In genomic region chr2:131055631-131056030, GRCm38 (mm10) we compare ENCODE assay signal across 8 mouse cellular contexts. TPM values are rescaled to one million over a fixed set of nuclear protein-coding genes. Genes with fewer than 3 reads are reported as not detected.
DNase-seq lines count a peak whose midpoint lies in the region; ATAC-seq and TF ChIP-seq lines count a peak whose summit lies in the region.

No protein-coding gene starts in this region.

- peak; percentile 51 for ATAC-seq in megakaryocyte-erythroid progenitor cell, adult 5-6 weeks (replicated peaks; ENCODE audit: low FRiP score, low TSS enrichment, poor library complexity, severe bottlenecking)

- H3K36me3 ChIP-seq in CH12.LX (replicated peaks in 1 of 2; ENCODE audit: control insufficient read depth in 1 of 2, insufficient read depth in 1 of 2, low read length in 1 of 2) = no peaks in the 10 kb centered on the region
- no peaks in the 10 kb centered on the region for H3K36me3 ChIP-seq in splenic B cell, adult 2 months (ENCODE audit: control insufficient read depth, insufficient read depth, low read length, poor library complexity, severe bottlenecking)

- TF ChIP-seq CTCF in CH12.LX (conservative IDR thresholded peaks at IDR 0.05 in 1 of 2, IDR thresholded peaks at IDR 0.05 in 1 of 2; ENCODE audit: low read depth in 2 of 2, low read length in 2 of 2) = peak; percentile 56 to 75

- TF ChIP-seq RAD21 in CH12.LX (IDR thresholded peaks at IDR 0.05; ENCODE audit: low read depth, low read length) = peak; percentile 39

- peak overlapping the region; percentile 17 for H3K4me2 ChIP-seq in CH12.LX (ENCODE audit: insufficient read depth, low read depth, poor library complexity, severe bottlenecking)

- H3K27ac ChIP-seq in CH12.LX (ENCODE audit: insufficient read depth, low read depth) = no peak overlapping the region

- no peak overlapping the region for H3K9ac ChIP-seq in CH12.LX (ENCODE audit: insufficient read depth, low read depth)

- no peaks in the 10 kb centered on the region for H3K9me3 ChIP-seq in CH12.LX (replicated peaks; ENCODE audit: low read length)

- H3K4me3 ChIP-seq in CH12.LX (replicated peaks in 1 of 3; ENCODE audit: low read depth in 2 of 3, low read length in 2 of 3, poor library complexity in 1 of 3) = no peak overlapping the region

- no peak for TF ChIP-seq POLR2A in CH12.LX (IDR thresholded peaks at IDR 0.05; ENCODE audit: low read depth, low read length)

- H3K27me3 ChIP-seq in CH12.LX (replicated peaks) = peaks cover 44% of the 10 kb centered on the region
- no peaks in the 10 kb centered on the region for H3K27me3 ChIP-seq in splenic B cell, adult 2 months (ENCODE audit: control insufficient read depth, insufficient read depth, low read length, poor library complexity, severe bottlenecking)

- peaks cover 18 to 41% of the 10 kb centered on the region in 2 experiments for H3K4me1 ChIP-seq in CH12.LX (ENCODE audit: control insufficient read depth in 1 of 2, insufficient read depth in 2 of 2)

- peak; percentile 44 to 76 for DNase-seq in adrenal gland, adult (ENCODE audit: inconsistent age in 2 of 2, low spot score in 1 of 2)
- no peak for DNase-seq in adrenal gland, adult 8-10 months
- peak; percentile 78 for DNase-seq in CH12.LX (ENCODE audit: extremely low read depth)
- DNase-seq in embryo, embryonic 10.5 days (ENCODE audit: low spot score) = peak; percentile 82
- DNase-seq in heart, postnatal 14 days = peak; percentile 63 to 76
- DNase-seq in kidney, postnatal 25 days = peak; percentile 56 to 66
- peak; percentile 59 for DNase-seq in splenic B cell, adult 2 months (ENCODE audit: low read depth, low spot score)

- in situ Hi-C loops in CH12.LX (cut with MboI; ENCODE audit: low pct_ligation_motif_present, low pct_unique_long_range_greater_than_20kb, low sequenced_read_pairs) = no loop called here

- dilution Hi-C loops in CH12.LX (cut with MboI; ENCODE audit: extremely low pct_ligation_motif_present, extremely low pct_unique_long_range_greater_than_20kb, low sequenced_read_pairs) = no loop called here

- no peak for TF ChIP-seq EP300 in CH12.LX (IDR thresholded peaks at IDR 0.05; ENCODE audit: low read length)

- intact Hi-C loops in heart, postnatal 14 days (cut with DNase I) = loop anchor here (10.0 kb wide), 1 partner anchor 359 kb away; no protein-coding TSS in a partner anchor

- no peaks in the 10 kb centered on the region for H3K79me2 ChIP-seq in CH12.LX (replicated peaks; ENCODE audit: control insufficient read depth, extremely low read depth, insufficient read depth, poor library complexity, severe bottlenecking)

TF ChIP-seq in CH12.LX, 34 proteins besides CTCF, POLR2A, EP300 and RAD21:
- TF ChIP-seq NRF1 (IDR thresholded peaks at IDR 0.05; ENCODE audit: low read depth, low read length) (no peak), IRF4 (IDR thresholded peaks at IDR 0.05; ENCODE audit: low read depth, low read length) (0 out of 2 replicates have a peak, but pooled peaks have one; percentile 7), MAX (IDR thresholded peaks at IDR 0.05; ENCODE audit: low read length) (no peak), TBP (conservative IDR thresholded peaks at IDR 0.05; ENCODE audit: low read depth, low read length) (no peak), SMC3 (IDR thresholded peaks at IDR 0.05; ENCODE audit: low read depth, low read length) (peak; percentile 48), ELF1 (IDR thresholded peaks at IDR 0.05; ENCODE audit: low read depth, low read length) (no peak)

RNA-seq across cellular contexts. Expression of gene Adam33, which starts 8.0 kb away (rescaled TPM):
- total RNA-seq in adrenal gland, adult 8-10 months (2022) = 1 to 10 TPM; 2.0 to 4.2 (median 3.6) TPM
- total RNA-seq in CH12.LX (2012; rRNA removed) (0.17 TPM in 2 replicates), CH12.LX (2014; rRNA removed) (not detected in 2 replicates)
- 0.21 and 0.44 TPM in 2 replicates for polyA plus RNA-seq in CH12.LX (2012; ENCODE audit: insufficient read length, low read depth)
- 1 to 10 TPM; 1.1 to 3.0 TPM for total RNA-seq in heart, postnatal 14 days (2021)
- total RNA-seq in megakaryocyte-erythroid progenitor cell, adult 5-6 weeks (2014; fragmentation: Nextera tagmentation) = 0.76 TPM in 1 of 2 replicates, not detected in the other
- total RNA-seq in megakaryocyte-erythroid progenitor cell, adult 5-6 weeks (2017) = not detected in 2 replicates

RNA-seq across cellular contexts. Expression of gene Gfra4, which starts 12.7 kb away (rescaled TPM):
- total RNA-seq in adrenal gland, adult 8-10 months (2022) = 1 to 10 TPM; 5.6 to 7.2 (median 6.3) TPM
- total RNA-seq in CH12.LX (2012; rRNA removed) (not detected in 2 replicates), CH12.LX (2014; rRNA removed) (not detected in 2 replicates)
- polyA plus RNA-seq in CH12.LX (2012; ENCODE audit: insufficient read length, low read depth) = not detected in 2 replicates
- total RNA-seq in heart, postnatal 14 days (2021) = 1 to 10 TPM; 5.1 to 8.0 TPM
- total RNA-seq in megakaryocyte-erythroid progenitor cell, adult 5-6 weeks (2014; fragmentation: Nextera tagmentation) = not detected in 2 replicates
- not detected in 2 replicates for total RNA-seq in megakaryocyte-erythroid progenitor cell, adult 5-6 weeks (2017)

RNA-seq across cellular contexts. Expression of gene Siglec1, which starts 30.9 kb away (rescaled TPM):
- total RNA-seq in adrenal gland, adult 8-10 months (2022) = 1 to 10 TPM; 5.1 to 6.4 (median 6.3) TPM
- total RNA-seq in CH12.LX (2012; rRNA removed) (0.04 TPM in 1 of 2 replicates, not detected in the other), CH12.LX (2014; rRNA removed) (not detected in 2 replicates)
- polyA plus RNA-seq in CH12.LX (2012; ENCODE audit: insufficient read length, low read depth) = 0.05 TPM in 1 of 2 replicates, not detected in the other
- 1 to 10 TPM; 1.3 to 1.5 TPM for total RNA-seq in heart, postnatal 14 days (2021)
- total RNA-seq in megakaryocyte-erythroid progenitor cell, adult 5-6 weeks (2014; fragmentation: Nextera tagmentation) = 0.22 and 0.48 TPM in 2 replicates
- total RNA-seq in megakaryocyte-erythroid progenitor cell, adult 5-6 weeks (2017) = not detected in 2 replicates

Comparison
In these comparisons a context has a peak if more than half of its experiments do, and no peak if none do; other contexts are left out.
1. RNA of gene Gfra4, which starts 12.7 kb away (total RNA-seq): 5.1 to 8.0 TPM in heart, postnatal 14 days and 5.6 to 7.2 TPM in adrenal gland, adult 8-10 months; not detected in CH12.LX and not detected in megakaryocyte-erythroid progenitor cell, adult 5-6 weeks; every median in the first group is over 4 times any median in the second.